Mouse (Mus musculus): ENCODE data around the gene Wdr26.

Wdr26 gene

DNA sequence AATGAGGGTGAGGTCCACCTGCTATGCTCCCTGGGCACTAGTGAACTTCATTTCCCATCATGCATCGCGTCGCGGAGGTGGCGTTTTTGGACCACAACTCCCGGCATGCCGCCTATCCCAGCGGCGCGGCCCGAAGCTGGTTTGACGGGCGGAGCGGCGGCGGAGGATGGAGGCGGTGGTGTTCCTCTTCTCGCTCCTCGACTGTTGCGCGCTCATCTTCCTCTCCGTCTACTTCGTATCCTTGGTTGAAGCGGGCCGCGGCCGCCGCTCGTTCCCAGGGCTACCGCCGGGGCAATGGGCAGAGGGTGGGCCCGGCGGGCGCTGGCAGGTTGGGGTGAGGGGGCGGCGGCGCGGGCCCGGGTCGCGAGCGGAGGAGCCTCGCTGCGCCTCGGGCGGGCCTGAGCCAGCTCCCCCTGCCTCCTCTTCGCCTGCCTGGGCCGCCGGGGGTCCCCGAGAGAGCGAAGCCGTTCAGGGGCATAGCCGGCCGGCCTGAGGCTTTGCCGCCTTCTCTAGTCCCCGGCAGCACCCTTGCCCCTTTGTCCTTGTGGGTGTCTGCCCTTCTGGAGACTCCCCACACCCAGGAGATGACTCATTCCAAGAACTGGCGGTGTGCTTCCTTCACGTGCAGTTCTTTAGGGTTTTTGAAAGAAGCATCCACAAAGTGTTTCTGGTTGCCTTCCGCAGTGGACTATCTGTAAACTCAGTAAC lies 60.8 kb downstream of the Wdr26 start:
- peak; percentile 92 for DNase-seq

DNA sequence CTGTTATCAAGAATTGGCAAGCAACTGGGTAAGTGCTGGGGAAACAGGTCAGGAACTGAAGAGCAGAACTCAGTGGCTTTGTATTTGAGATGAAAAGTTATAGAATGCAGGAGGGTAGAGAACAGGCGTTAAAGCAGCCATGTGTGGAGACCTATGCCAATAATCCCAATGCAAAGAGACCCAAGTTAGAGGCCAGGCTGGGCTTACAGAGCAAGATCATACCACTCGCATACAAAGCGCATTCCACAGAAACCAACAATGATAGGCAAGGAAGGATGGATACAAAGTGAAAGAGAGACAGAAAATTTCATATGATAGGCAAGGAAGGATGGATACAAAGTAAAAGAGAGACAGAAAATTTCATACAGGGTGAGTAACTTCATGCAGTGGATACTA lies 61.4 kb downstream of the Wdr26 start:
- DNase-seq: no peak

DNA sequence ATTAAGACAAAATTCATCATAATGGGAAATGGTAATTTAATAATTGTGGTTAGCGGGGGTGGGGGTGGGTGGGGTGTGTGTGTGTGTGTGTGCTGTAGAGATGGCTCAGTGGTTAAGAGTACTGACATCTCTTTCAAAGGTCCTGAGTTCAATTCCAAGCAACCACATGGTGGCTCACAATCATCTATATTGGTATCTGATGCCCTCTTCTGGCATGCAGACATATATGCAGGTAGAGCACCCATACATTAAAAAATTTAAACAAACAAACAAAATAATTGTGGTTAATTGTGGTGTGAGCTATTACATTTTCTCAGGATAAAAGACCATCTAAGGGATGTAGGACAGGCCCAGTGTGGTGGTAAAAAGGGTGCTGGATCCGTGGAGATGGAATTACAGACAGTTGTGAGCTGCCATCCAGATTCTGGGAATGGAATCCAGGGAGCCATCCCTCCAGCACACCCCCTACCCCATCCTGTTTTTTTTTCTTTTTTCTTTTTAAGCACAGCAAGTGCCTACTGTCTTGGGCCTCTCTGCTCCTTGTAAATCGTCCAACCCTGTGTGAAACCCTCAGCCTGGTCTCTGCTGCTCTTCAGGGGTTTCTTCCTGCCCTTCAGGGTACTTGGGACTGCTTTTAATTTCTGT lies 62.3 kb downstream of the Wdr26 start:
- DNase-seq: no peak

DNA sequence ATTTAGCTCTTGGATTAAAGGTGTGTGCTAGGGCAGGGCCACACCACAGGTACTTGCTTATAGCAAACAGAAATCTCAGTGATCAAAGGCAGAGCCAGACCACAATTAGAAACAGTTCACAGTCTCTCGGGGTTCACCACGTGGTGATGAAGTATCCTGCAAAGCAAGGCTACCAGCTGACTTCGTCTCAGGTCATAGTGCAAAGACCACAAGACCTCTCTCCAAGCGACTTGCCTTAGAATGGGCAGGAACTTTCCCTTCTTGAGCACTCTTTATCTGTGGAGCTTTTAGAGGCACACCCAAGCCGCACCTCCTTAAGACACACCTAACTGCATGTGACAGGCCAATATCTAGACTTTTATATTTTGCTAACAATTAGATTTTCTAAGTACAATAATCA lies 63.3 kb downstream of the Wdr26 start:
- DNase-seq: no peak

DNA sequence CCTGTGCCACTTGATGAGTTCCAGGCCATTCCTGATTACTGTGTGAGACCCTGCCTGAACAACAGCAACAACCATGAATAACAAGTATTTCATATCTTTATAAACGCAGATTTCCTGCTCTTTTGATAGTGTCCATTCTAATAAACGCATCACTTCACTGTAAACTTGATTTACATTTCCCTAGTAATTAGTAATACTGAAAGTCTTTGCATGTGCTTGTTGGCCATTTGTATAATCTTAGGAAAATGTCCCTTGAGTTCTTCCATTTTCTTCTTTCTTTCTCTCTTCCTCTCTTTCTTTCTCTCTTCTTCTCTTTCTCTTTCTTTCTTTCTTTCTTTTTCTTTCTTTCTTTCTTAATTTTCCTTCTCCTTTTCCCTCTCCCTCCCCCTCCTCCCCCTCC lies 65.6 kb downstream of the Wdr26 start:
- DNase-seq: no peak

DNA sequence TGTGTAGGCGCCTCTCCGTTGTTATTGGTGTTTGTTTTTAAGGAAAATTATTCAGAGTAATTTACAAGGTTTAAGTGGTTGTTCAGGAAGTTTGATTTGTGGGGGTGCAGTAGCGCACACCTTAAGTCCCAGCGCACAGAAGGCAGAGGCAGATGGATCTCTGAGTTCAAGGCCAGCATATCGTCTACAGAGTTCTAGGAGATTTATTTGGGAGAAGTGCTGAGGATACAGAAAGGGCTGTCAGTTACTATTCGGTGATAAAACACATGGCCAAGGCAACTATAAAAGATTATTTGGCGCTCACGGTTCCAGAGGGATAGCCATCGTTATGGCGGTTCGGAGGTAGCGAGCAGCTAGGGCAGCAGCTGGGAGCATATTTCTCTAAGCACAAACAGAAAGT lies 66.8 kb downstream of the Wdr26 start:
- no peak for DNase-seq

DNA sequence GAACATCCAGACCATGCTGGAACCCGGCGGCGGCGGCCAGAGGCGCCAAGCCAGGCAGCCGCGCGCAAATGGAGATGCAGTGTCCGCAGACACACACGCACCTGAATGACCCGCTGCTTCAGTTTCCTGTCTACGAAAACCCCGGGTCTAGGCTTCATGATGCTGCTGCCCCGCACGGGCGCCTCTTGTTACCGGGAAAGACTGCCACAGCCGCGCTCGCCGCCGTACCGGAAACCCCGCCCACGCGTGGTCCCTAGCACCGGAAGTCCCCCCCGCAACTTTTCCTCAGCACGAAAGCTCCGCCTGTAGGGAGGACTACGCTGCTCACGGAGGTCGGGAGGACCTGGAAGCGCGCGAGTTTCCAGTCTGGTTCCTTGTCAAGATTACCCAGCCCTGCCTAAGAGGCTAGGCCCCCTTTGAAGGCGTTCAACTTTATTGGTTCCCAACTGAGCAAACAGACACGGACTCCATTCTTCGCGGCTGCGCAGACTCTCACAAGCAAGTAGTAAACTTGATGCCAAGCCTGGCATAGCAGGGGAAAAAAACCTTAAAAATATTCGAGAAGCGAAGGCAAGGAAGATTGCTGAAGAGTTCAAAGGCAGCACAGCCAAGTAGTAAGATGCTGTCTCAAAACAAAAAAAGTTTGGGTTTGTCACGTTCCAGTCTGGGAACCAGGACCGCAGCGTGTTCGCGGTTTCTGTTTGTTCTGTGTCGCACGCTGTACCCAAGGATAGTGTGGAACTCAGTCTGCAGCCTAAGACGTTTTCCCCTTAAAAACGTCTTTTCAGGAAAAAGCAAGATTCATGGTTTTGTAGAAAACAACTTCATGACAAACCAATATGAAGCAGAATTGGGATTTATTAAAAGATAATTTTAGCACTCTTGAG lies 67.6 kb downstream of the Wdr26 start, which contains the start of the genes Nvl and Cnih4:
Nvl (minus strand) TSS at position 255 of the 887 bp plus-strand sequence.
Cnih4 (plus strand) TSS at position 744 of the 887 bp plus-strand sequence.
- DNase-seq: peak; percentile 92

DNA sequence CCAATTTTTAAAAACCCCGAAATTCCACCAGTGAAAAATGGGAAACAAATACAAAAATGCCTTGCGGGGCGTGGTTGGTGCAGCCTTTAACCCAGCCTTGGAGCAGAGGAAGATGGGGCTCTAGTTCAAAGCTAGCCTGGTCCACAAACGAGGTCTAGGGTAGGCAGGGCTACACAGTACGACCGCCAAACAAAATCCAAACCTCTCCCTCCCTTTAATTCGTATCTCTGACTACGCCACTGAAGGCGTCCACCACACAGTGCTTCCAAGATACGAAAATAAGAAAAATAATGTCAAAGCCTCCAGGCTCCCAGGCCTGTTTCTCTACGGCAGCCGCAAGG lies 68.2 kb downstream of the Wdr26 start:
- no peak for DNase-seq

DNA sequence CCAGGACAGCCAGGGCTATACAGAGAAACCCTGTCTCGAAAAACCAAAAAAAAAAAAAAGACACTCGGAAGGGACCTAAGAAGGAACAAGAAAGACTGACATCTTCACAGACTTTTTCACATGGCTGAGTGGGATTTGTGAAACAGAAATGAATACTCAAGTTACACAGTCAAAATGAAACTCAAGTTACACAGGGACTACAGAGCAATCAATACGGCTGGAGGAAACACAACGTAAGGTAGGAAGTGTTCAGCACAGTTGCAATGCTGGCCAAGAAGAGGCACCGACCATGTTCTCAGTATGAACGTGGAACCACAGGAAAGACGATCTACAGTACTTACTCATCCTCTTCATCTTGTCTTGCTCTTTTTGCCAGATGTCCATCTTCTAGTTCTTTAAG lies 73.1 kb downstream of the Wdr26 start:
- no peak for DNase-seq

DNA sequence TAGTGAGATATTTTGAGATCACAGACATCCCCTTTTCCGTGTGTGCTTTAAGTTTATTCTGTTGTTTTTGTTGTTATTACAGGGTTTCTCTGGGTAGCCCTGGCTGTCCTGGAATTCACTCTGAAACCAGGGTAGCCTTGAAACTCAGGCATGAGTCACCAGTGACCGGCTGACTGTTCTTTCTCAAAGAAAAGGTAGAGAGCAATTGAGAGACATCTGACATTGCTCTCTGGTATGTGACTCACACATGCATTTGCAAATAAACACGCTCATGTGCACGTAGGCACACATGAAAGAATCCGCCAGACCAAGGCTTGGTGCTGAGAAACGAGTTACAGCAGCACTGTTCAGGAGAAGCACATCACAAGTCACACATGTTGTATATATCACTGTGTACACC lies 79.9 kb downstream of the Wdr26 start:
- DNase-seq: no peak

DNA sequence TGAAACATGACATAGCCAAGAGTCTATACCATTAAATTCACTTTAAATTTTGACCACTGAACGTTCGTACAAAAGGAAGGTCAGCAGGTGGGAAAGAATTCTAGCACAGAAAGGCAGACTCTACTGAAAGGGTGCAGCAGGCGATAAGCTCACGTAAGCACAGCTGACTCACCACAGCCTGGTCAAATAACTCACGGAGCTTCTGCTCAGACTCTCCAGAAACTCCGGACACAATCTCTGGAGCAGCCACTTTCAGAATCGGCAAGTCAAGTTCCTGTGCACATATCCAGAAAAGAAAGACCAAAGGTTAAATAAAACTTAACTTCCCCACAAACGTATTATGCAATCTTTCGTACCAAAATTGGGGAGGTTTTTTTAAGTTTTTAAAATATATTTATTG lies 85.0 kb downstream of the Wdr26 start:
- DNase-seq: no peak

DNA sequence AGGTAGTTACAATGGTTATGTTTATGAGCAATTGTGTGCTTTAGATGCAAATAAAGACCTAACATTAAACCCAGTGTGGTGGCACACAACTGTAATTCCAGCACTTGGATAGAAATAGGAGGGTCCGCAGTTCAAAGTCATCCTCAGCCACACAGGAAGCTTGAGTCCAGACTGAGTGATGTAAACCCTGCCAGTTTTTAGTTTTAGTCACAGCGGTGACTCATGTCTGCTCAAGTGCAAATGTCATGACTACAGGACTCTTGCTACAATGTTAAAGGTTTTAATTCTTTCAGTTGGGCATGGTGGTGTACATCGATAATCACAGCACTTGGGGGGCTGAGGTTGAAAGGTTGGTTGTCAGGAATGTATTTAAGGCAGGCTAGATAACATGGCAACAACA lies 85.9 kb downstream of the Wdr26 start:
- DNase-seq: no peak

DNA sequence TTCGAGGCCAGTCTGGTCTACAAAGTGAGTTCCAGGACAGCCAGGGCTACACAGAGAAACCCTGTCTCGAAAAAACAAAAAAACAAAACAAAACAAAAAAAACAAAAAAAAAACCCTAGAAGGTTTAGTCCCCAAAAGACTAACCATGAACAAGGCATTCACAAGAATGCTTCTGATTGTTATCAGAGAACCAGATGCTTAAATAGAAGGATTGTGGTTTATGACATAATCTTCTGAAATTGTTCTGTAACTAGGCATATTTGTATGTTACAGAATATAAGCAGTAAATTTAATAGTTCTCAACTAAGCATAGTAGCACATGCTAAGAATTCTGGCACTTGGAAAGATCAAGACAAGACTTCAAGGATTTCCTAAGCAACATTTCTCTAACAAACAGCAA lies 87.7 kb downstream of the Wdr26 start:
- DNase-seq: no peak
